ENCODE assay signal across 22 mouse cellular contexts in the genomic region with DNA sequence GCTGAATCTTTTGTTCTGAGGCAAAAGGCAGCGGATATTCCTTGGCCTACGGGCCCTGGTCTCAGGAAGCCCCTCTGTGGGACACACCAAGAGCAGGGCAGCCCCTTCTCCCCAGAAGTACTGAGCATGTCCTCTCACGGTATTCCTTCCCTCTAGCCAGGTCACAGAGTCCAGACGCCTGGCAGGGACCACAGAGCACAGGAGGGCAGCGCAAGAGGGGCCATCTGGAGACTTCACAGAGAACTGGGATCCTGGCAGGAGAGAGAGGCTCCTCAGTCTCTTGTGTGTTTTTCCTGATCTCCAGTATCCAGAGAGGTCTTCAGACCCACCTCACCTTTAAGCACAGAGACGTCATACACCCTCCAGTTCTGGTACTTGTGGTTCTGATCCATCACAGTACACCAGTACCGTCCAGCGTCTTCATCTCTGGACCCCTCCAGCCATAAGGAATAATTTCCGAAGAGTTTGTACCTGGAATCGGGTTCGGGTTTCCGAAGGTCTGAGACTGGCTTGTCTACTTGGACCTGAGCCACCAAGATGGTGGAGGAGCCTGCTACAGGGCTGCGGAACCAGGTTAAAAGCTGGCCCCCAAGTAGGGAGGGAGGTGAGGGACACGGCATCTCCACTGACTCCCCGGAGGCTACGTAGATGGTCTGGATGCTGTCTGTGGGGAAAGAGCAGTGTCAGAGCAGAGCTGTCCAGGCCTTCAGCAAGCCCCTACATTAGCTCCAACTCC. TPM values are rescaled to one million over a fixed set of nuclear protein-coding genes. Genes with fewer than 3 reads are reported as not detected.
DNase-seq lines count a peak whose midpoint lies in the region; ATAC-seq lines count a peak whose summit lies in the region.
"Had no signal": no experiment of that assay in that cellular context is flagged by ENCODE, and none has a peak within 500 bp of the region (broad histone marks: within the 10 kb centered on the region; RNA-seq: fewer than 3 reads in every experiment).

No protein-coding gene starts in this region.

- peaks cover 20% of the 10 kb centered on the region for H3K27me3 ChIP-seq in embryonic facial prominence, embryonic 10.5 days (replicated peaks; ENCODE audit: low read depth, poor library complexity, severe bottlenecking)
- no peaks in the 10 kb centered on the region for H3K27me3 ChIP-seq in midbrain, embryonic 14.5 days (ENCODE audit: control insufficient read depth, insufficient read depth, low read length)
- H3K27me3 ChIP-seq in forebrain, embryonic 11.5 days (ENCODE audit: control insufficient read depth, insufficient read depth, low read length) = no peaks in the 10 kb centered on the region
- H3K27me3 ChIP-seq: hindbrain, embryonic 15.5 days had no signal

- no peaks in the 10 kb centered on the region for H3K36me3 ChIP-seq in embryonic facial prominence, embryonic 10.5 days (replicated peaks)
- no peaks in the 10 kb centered on the region for H3K36me3 ChIP-seq in midbrain, embryonic 14.5 days (ENCODE audit: control insufficient read depth, insufficient read depth, low read length)
- H3K36me3 ChIP-seq in forebrain, embryonic 11.5 days (ENCODE audit: control insufficient read depth, insufficient read depth, low read length) = no peaks in the 10 kb centered on the region
- H3K36me3 ChIP-seq: hindbrain, embryonic 15.5 days; midbrain, embryonic 13.5 days had no signal

- peak overlapping the region; percentile 32; the same call in 1 of the 2 replicates for H3K27ac ChIP-seq in embryonic facial prominence, embryonic 10.5 days (replicated peaks)
- no peak overlapping the region for H3K27ac ChIP-seq in midbrain, embryonic 14.5 days (replicated peaks; ENCODE audit: low read depth, low read length)
- no peak overlapping the region for H3K27ac ChIP-seq in forebrain, embryonic 11.5 days (ENCODE audit: low read depth, low read length)
- H3K27ac ChIP-seq: forebrain, embryonic 13.5 days; hindbrain, embryonic 15.5 days; midbrain, embryonic 13.5 days had no signal

- no peak for DNase-seq in cerebellum, postnatal 4 days (ENCODE audit: low spot score in 2 of 2)
- DNase-seq in brain, adult 2 months (ENCODE audit: low read depth, low spot score) = peak; percentile 88
- peak; percentile 87 for DNase-seq in cerebellum, adult 9-10 months
- DNase-seq in embryonic facial prominence, embryonic 10.5 days (ENCODE audit: low spot score) = no peak
- DNase-seq in kidney, postnatal 14 days = no peak
- DNase-seq in midbrain, embryonic 14.5 days = no peak
- DNase-seq in forebrain, embryonic 11.5 days (ENCODE audit: low spot score) = no peak
- DNase-seq: adrenal gland, postnatal 14 days; kidney, adult 9 months; kidney, postnatal 36 days; lung, adult 18-20 months; lung, postnatal 10 days; right cerebral cortex, postnatal 25 days; spleen, adult 18-20 months; thymus, postnatal 14 days had no signal

- ATAC-seq in cerebellum, adult (ENCODE audit: insufficient number of reproducible peaks, low FRiP score, low TSS enrichment) = peak; percentile 65; the same call in 1 of the 2 replicates
- ATAC-seq in midbrain, embryonic 14.5 days (ENCODE audit: low FRiP score, low TSS enrichment) = no peak
- no peak for ATAC-seq in forebrain, embryonic 11.5 days (replicated peaks; ENCODE audit: low FRiP score)
- ATAC-seq: forebrain, embryonic 13.5 days; midbrain, embryonic 13.5 days had no signal

- H3K4me1 ChIP-seq in embryonic facial prominence, embryonic 10.5 days = peaks cover 3% of the 10 kb centered on the region
- H3K4me1 ChIP-seq in midbrain, embryonic 14.5 days (ENCODE audit: control insufficient read depth, insufficient read depth, low read length) = no peaks in the 10 kb centered on the region
- no peaks in the 10 kb centered on the region for H3K4me1 ChIP-seq in forebrain, embryonic 11.5 days (replicated peaks; ENCODE audit: control insufficient read depth, insufficient read depth, low read length)

- WGBS in embryonic facial prominence, embryonic 10.5 days = 84% methylated on average over 16 of the region's 16 CpGs
- WGBS in midbrain, embryonic 14.5 days = 89% methylated on average over 16 of the region's 16 CpGs
- 86% methylated on average over 16 of the region's 16 CpGs for WGBS in forebrain, embryonic 11.5 days

- H3K9ac ChIP-seq in midbrain, embryonic 14.5 days (replicated peaks; ENCODE audit: low read length) = no peak overlapping the region
- H3K9ac ChIP-seq in forebrain, embryonic 11.5 days (ENCODE audit: low read length) = no peak overlapping the region
- H3K9ac ChIP-seq: forebrain, embryonic 13.5 days; hindbrain, embryonic 15.5 days; midbrain, embryonic 13.5 days had no signal

- no peak overlapping the region for H3K4me2 ChIP-seq in midbrain, embryonic 14.5 days (ENCODE audit: low read length)
- no peak overlapping the region for H3K4me2 ChIP-seq in forebrain, embryonic 11.5 days (ENCODE audit: low read depth, low read length, severe bottlenecking)
- H3K4me2 ChIP-seq: forebrain, embryonic 13.5 days; hindbrain, embryonic 15.5 days; midbrain, embryonic 13.5 days had no signal

- no peaks in the 10 kb centered on the region for H3K9me3 ChIP-seq in embryonic facial prominence, embryonic 10.5 days
- H3K9me3 ChIP-seq in midbrain, embryonic 14.5 days (ENCODE audit: control insufficient read depth, low read length) = no peaks in the 10 kb centered on the region
- no peaks in the 10 kb centered on the region for H3K9me3 ChIP-seq in forebrain, embryonic 11.5 days (ENCODE audit: control insufficient read depth, low read length)
- H3K9me3 ChIP-seq: forebrain, embryonic 13.5 days; hindbrain, embryonic 15.5 days; midbrain, embryonic 13.5 days had no signal

- no peak overlapping the region for H3K4me3 ChIP-seq in embryonic facial prominence, embryonic 10.5 days
- no peak overlapping the region for H3K4me3 ChIP-seq in midbrain, embryonic 14.5 days (replicated peaks; ENCODE audit: low read depth, low read length)
- no peak overlapping the region for H3K4me3 ChIP-seq in forebrain, embryonic 11.5 days (ENCODE audit: low read depth, low read length)
- H3K4me3 ChIP-seq: erythroblast, embryonic 14.5 days; forebrain, embryonic 13.5 days; hindbrain, embryonic 15.5 days; midbrain, embryonic 13.5 days had no signal

RNA-seq across cellular contexts. Expression of gene Ly6g6f, which starts 2.4 kb away (rescaled TPM):
- polyA plus RNA-seq in embryonic facial prominence, embryonic 10.5 days (2016; fragmentation: Nextera tagmentation; extraction: Ambion mirVana) = 0.51 and 0.62 TPM in 2 replicates
- not detected in 2 replicates for polyA plus RNA-seq in midbrain, embryonic 14.5 days (2014; fragmentation: Nextera tagmentation; extraction: Ambion mirVana)
- 0.72 and 0.88 TPM in 2 replicates for polyA plus RNA-seq in forebrain, embryonic 11.5 days (2014; fragmentation: Nextera tagmentation; extraction: Ambion mirVana)
- polyA plus RNA-seq: hindbrain, embryonic 15.5 days; intestine, embryonic 14.5 days had no signal

RNA-seq across cellular contexts. Expression of gene Ly6g6d, which starts 5.1 kb away (rescaled TPM):
- 1.3 TPM in 1 of 2 replicates, not detected in the other for polyA plus RNA-seq in embryonic facial prominence, embryonic 10.5 days (2016; fragmentation: Nextera tagmentation; extraction: Ambion mirVana)
- 0.78 and 1.5 TPM in 2 replicates for polyA plus RNA-seq in midbrain, embryonic 14.5 days (2014; fragmentation: Nextera tagmentation; extraction: Ambion mirVana)
- 1.7 and 1.8 TPM in 2 replicates for polyA plus RNA-seq in forebrain, embryonic 11.5 days (2014; fragmentation: Nextera tagmentation; extraction: Ambion mirVana)
- polyA plus RNA-seq: embryonic facial prominence, embryonic 11.5 days; erythroblast, embryonic 14.5 days had no signal

RNA-seq across cellular contexts. Expression of gene Abhd16a, which starts 6.1 kb away (rescaled TPM):
- polyA plus RNA-seq in embryonic facial prominence, embryonic 10.5 days (2016; fragmentation: Nextera tagmentation; extraction: Ambion mirVana) = 59.4 and 60.0 TPM in 2 replicates
- 79.4 and 86.0 TPM in 2 replicates for polyA plus RNA-seq in midbrain, embryonic 14.5 days (2014; fragmentation: Nextera tagmentation; extraction: Ambion mirVana)
- 52.6 and 53.8 TPM in 2 replicates for polyA plus RNA-seq in forebrain, embryonic 11.5 days (2014; fragmentation: Nextera tagmentation; extraction: Ambion mirVana)

RNA-seq across cellular contexts. Expression of gene Ly6g6e, which starts 6.3 kb away (rescaled TPM):
- polyA plus RNA-seq in embryonic facial prominence, embryonic 10.5 days (2016; fragmentation: Nextera tagmentation; extraction: Ambion mirVana) = 0.83 and 1.00 TPM in 2 replicates
- 0.62 TPM in 1 of 2 replicates, not detected in the other for polyA plus RNA-seq in midbrain, embryonic 14.5 days (2014; fragmentation: Nextera tagmentation; extraction: Ambion mirVana)
- 0.39 and 0.57 TPM in 2 replicates for polyA plus RNA-seq in forebrain, embryonic 11.5 days (2014; fragmentation: Nextera tagmentation; extraction: Ambion mirVana)
- polyA plus RNA-seq: erythroblast, embryonic 14.5 days had no signal

RNA-seq across cellular contexts. Expression of gene Mpig6b, which starts 17.0 kb away (rescaled TPM):
- polyA plus RNA-seq in embryonic facial prominence, embryonic 10.5 days (2016; fragmentation: Nextera tagmentation; extraction: Ambion mirVana) = 0.52 and 0.93 TPM in 2 replicates
- 0.11 and 0.21 TPM in 2 replicates for polyA plus RNA-seq in midbrain, embryonic 14.5 days (2014; fragmentation: Nextera tagmentation; extraction: Ambion mirVana)
- 1.3 and 1.6 TPM in 2 replicates for polyA plus RNA-seq in forebrain, embryonic 11.5 days (2014; fragmentation: Nextera tagmentation; extraction: Ambion mirVana)

Comparison
In these comparisons a context has a peak if more than half of its experiments do, and no peak if none do; other contexts are left out.
1. DNase-seq: peak in brain, adult 2 months (single experiment) and cerebellum, adult 9-10 months (single experiment); none in cerebellum, postnatal 4 days (0 of 2), embryonic facial prominence, embryonic 10.5 days (single experiment), kidney, postnatal 14 days (single experiment), midbrain, embryonic 14.5 days (single experiment) and forebrain, embryonic 11.5 days (single experiment).